Mouse (Mus musculus) MEL (cell line): Measurements from ENCODE around the gene Gstp1. TPM values are rescaled to one million over a fixed set of nuclear protein-coding genes. Genes with fewer than 3 reads are reported as not detected.

Experiments used
- DNase-seq: peaks from one replicate; pipeline ENCODE4 v3.0.0; 2011; ENCODE audit warnings: low read depth, low spot score
- H3K27ac ChIP-seq: 2 replicates; pipeline ENCODE4 v1.5.1; 2012; ENCODE audit warnings: low read depth, mild to moderate bottlenecking, control low read depth, low read length, moderate library complexity; ENCODE audit not compliant: control insufficient read depth
- H3K27me3 ChIP-seq, 2 experiments: fragments of 150-350 bp in 1 of 2; sonication (generic) in 1 of 2; 2 replicates each; pipeline ENCODE4 v1.6.1; 2012; ENCODE audit warnings: low read length in 2 of 2, mild to moderate bottlenecking in 2 of 2, improper control_type of control experiment in 1 of 2, moderate library complexity in 1 of 2; ENCODE audit not compliant: insufficient read depth in 2 of 2, control insufficient read depth in 1 of 2
- H3K36me3 ChIP-seq, 2 experiments: 2 replicates each; pipeline ENCODE4 v1.6.1; 2012 to 2014; ENCODE audit warnings: low read length in 2 of 2, improper control_type of control experiment in 1 of 2, inconsistent platforms in 1 of 2, mild to moderate bottlenecking in 1 of 2; ENCODE audit not compliant: insufficient read depth in 2 of 2, control insufficient read depth in 1 of 2
- H3K4me1 ChIP-seq, 2 experiments: fragments of 150-350 bp in 1 of 2; sonication (generic) in 1 of 2; 2 replicates each; pipeline ENCODE4 v1.6.1; 2012; ENCODE audit warnings: low read length in 2 of 2, improper control_type of control experiment in 1 of 2, mild to moderate bottlenecking in 1 of 2; ENCODE audit not compliant: insufficient read depth in 2 of 2, control insufficient read depth in 1 of 2
- H3K4me3 ChIP-seq, 2 experiments: fragments of 150-350 bp in 1 of 2; sonication (generic) in 1 of 2; 2 replicates each; pipeline ENCODE4 v1.5.1; 2012; ENCODE audit warnings: low read depth in 2 of 2, low read length in 2 of 2, mild to moderate bottlenecking in 2 of 2, moderate library complexity in 2 of 2, control low read depth in 1 of 2, improper control_type of control experiment in 1 of 2; ENCODE audit not compliant: control insufficient read depth in 1 of 2, insufficient read depth in 1 of 2
- H3K79me2 ChIP-seq: 2 replicates; pipeline ENCODE4 v1.6.1; 2012; ENCODE audit warnings: mild to moderate bottlenecking, low read length, moderate library complexity; ENCODE audit not compliant: control insufficient read depth, poor library complexity, insufficient read depth
- H3K9ac ChIP-seq: 2 replicates; pipeline ENCODE4 v1.6.1; 2012; ENCODE audit warnings: low read depth, mild to moderate bottlenecking, control low read depth, low read length, moderate library complexity; ENCODE audit not compliant: control insufficient read depth, poor library complexity, severe bottlenecking
- H3K9me3 ChIP-seq: fragments of 150-350 bp; sonication (generic); replicated peaks from 2 replicates; pipeline ENCODE4 v1.6.1; 2012; ENCODE audit warnings: mild to moderate bottlenecking, low read length, improper control_type of control experiment, moderate library complexity; ENCODE audit not compliant: insufficient read depth
- BHLHE40 ChIP-seq: IDR thresholded peaks from 2 replicates; pipeline ENCODE4 v1.6.1; 2012; ENCODE audit warnings: low read depth, mild to moderate bottlenecking, inconsistent platforms, low read length, improper control_type of control experiment, borderline replicate concordance
- CHD2 ChIP-seq: IDR thresholded peaks from 2 replicates; pipeline ENCODE4 v1.6.1; 2011; ENCODE audit warnings: low read length, improper control_type of control experiment
- EP300 ChIP-seq, 2 experiments: IDR thresholded peaks; 2 replicates each; pipeline ENCODE4 v1.6.1; 2011; ENCODE audit warnings: improper control_type of control experiment in 2 of 2, low read length in 2 of 2, low read depth in 1 of 2, mild to moderate bottlenecking in 1 of 2
- GABPA ChIP-seq: IDR thresholded peaks from 2 replicates; pipeline ENCODE4 v1.6.1; 2012; ENCODE audit warnings: low read depth, mild to moderate bottlenecking, inconsistent platforms, low read length, improper control_type of control experiment, moderate library complexity
- GATA1 ChIP-seq: IDR thresholded peaks from 2 replicates; pipeline ENCODE4 v1.6.1; 2011; ENCODE audit warnings: low read depth, low read length, improper control_type of control experiment
- MXI1 ChIP-seq: IDR thresholded peaks from 2 replicates; pipeline ENCODE4 v1.6.1; 2011; ENCODE audit warnings: mild to moderate bottlenecking, low read depth, low read length, improper control_type of control experiment
- MYB ChIP-seq: IDR thresholded peaks from 2 replicates; pipeline ENCODE4 v1.6.1; 2011; ENCODE audit warnings: mild to moderate bottlenecking, low read depth, low read length, improper control_type of control experiment
- MYC ChIP-seq: IDR thresholded peaks from 2 replicates; pipeline ENCODE4 v1.6.1; 2011; ENCODE audit warnings: low read depth, mild to moderate bottlenecking, low read length, improper control_type of control experiment, moderate library complexity
- RAD21 ChIP-seq: IDR thresholded peaks from 2 replicates; pipeline ENCODE4 v1.6.1; 2011; ENCODE audit warnings: mild to moderate bottlenecking, low read depth, low read length, improper control_type of control experiment
- RCOR1 ChIP-seq: IDR thresholded peaks from 2 replicates; pipeline ENCODE4 v1.6.1; 2012; ENCODE audit warnings: low read depth, mild to moderate bottlenecking, inconsistent platforms, low read length, improper control_type of control experiment
- SIN3A ChIP-seq: IDR thresholded peaks from 2 replicates; pipeline ENCODE4 v1.6.1; 2012; ENCODE audit warnings: low read length, improper control_type of control experiment, inconsistent platforms
- SMC3 ChIP-seq: IDR thresholded peaks from 2 replicates; pipeline ENCODE4 v1.6.1; 2011; ENCODE audit warnings: low read depth, low read length, improper control_type of control experiment
- TBP ChIP-seq: IDR thresholded peaks from 2 replicates; pipeline ENCODE4 v1.8.0; 2011; ENCODE audit warnings: low read depth, low read length, improper control_type of control experiment
- UBTF ChIP-seq: IDR thresholded peaks from 2 replicates; pipeline ENCODE4 v1.6.1; 2012; ENCODE audit warnings: low read depth, mild to moderate bottlenecking, inconsistent platforms, low read length, improper control_type of control experiment, moderate library complexity, borderline replicate concordance; ENCODE audit not compliant: insufficient read depth
- USF1 ChIP-seq: IDR thresholded peaks from 2 replicates; pipeline ENCODE4 v1.6.1; 2014; ENCODE audit warnings: low read depth, mild to moderate bottlenecking, inconsistent platforms, low read length, improper control_type of control experiment, moderate library complexity
- ZKSCAN1 ChIP-seq: IDR thresholded peaks from 2 replicates; pipeline ENCODE4 v1.6.1; 2012; ENCODE audit warnings: low read depth, mild to moderate bottlenecking, inconsistent platforms, low read length, improper control_type of control experiment, moderate library complexity
- ZMIZ1 ChIP-seq: IDR thresholded peaks from 2 replicates; pipeline ENCODE4 v1.6.1; 2012; ENCODE audit warnings: low read depth, mild to moderate bottlenecking, inconsistent platforms, low read length, improper control_type of control experiment, moderate library complexity
- polyA plus RNA-seq, 2 experiments: library from polyadenylated mRNA; stranded (reverse) in 1 of 2; unstranded in 1 of 2; fragments of >175 nt in 1 of 2; fragments of >200 nt in 1 of 2; gene quantifications; 2 replicates each; pipeline versions ENCODE4 v1.2.1 to v1.2.4; 2012; ENCODE audit warnings: low replicate concordance in 2 of 2, low read depth in 1 of 2; ENCODE audit not compliant: insufficient read length in 2 of 2, insufficient read depth in 1 of 2, missing spikeins in 1 of 2
- total RNA-seq: library from RNA; depleted of rRNA; stranded (reverse); fragments of 300-350 nt; gene quantifications from 2 replicates; pipeline ENCODE4 v1.2.3, GENCODE M21; 2012

The Gstp1 gene
- total and polyA plus RNA-seq, 3 experiments, result 251 to 369 TPM; not detected in 1

- no peak for DNase-seq
- H3K36me3 ChIP-seq, result no peaks in the 10 kb centered on the region; a peak in 1 of 4 replicates
Measured at GRCm38 (mm10) chr19:3991562-3991961, 46.2 kb downstream of the Gstp1 start.

DNA sequence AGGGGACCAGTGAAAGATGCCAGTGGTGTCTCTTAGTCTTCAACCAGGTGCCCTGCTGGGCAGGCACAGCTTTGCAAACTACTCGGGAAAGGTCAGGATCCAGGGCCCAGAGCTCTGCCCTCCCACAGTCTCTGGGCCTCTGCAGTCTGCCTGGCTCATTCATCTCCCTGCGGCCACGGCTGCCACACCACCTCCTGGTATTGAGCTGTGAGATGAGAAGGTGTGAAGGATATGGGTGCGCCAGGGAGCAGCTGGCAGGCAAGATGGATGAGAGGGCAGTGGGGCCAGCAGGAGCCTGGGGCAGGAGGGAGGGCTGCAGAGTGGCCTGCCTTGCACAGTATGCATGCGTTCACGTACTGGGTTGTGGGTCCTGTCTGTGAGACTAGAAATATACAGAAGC is 47.0 kb downstream of the Gstp1 start:
- H3K36me3 ChIP-seq, result no peaks in the 10 kb centered on the region; a peak in 1 of 4 replicates
- H3K27me3 ChIP-seq, result peaks cover 3 to 8% of the 10 kb centered on the region in 2 experiments
- DNase-seq, result no peak
- TF ChIP-seq RCOR1 (no peak), ZMIZ1 (no peak), BHLHE40 (no peak), UBTF (no peak), SMC3 (no peak), GATA1 (no peak), MYC (no peak), SIN3A (no peak), MYB (no peak), ZKSCAN1 (no peak), RAD21 (no peak), EP300 (IDR thresholded peaks at IDR 0.05; ENCODE audit: low read depth in 1 of 2, low read length in 2 of 2) (no peak), GABPA (no peak), CHD2 (no peak)
- H3K4me3 ChIP-seq, result no peak overlapping the region
- no peak overlapping the region for H3K27ac ChIP-seq
- H3K79me2 ChIP-seq, result no peaks in the 10 kb centered on the region
- H3K9me3 ChIP-seq, result no peaks in the 10 kb centered on the region
- no peak overlapping the region for H3K9ac ChIP-seq
- H3K4me1 ChIP-seq, result peaks cover 0 to 8% of the 10 kb centered on the region in 2 experiments; a peak in 2 of 4 replicates

More at GRCm38 (mm10) chr19:3991562-3991961, 46.2 kb downstream of the Gstp1 start:
- Histone ChIP-seq H3K27me3 (peaks cover 3 to 8% of the 10 kb centered on the region in 2 experiments), H3K9ac (no peak overlapping the region), H3K9me3 (no peaks in the 10 kb centered on the region)
- no peak for TF ChIP-seq USF1
- no peak for TF ChIP-seq GABPA
- TF ChIP-seq TBP, result no peak
- no peak for TF ChIP-seq MXI1
- no peak for TF ChIP-seq SIN3A
- TF ChIP-seq, all 39 proteins: peak for 0
- no peak overlapping the region for H3K4me3 ChIP-seq
- H3K27ac ChIP-seq, result no peak overlapping the region
- peaks cover 0 to 6% of the 10 kb centered on the region in 2 experiments; a peak in 2 of 4 replicates for H3K4me1 ChIP-seq
- no peaks in the 10 kb centered on the region for H3K79me2 ChIP-seq
